Mouse (Mus musculus): Measurements from ENCODE around the gene Tsnaxip1. TPM values are rescaled to one million over a fixed set of nuclear protein-coding genes. Genes with fewer than 3 reads are reported as not detected.
A peak's percentile ranks its signal among the peaks of the same experiment; 100 is the strongest.

The Tsnaxip1 gene
- polyA plus RNA-seq (2016; fragmentation: Nextera tagmentation; extraction: Ambion mirVana) = 0.24 and 0.27 TPM in 2 replicates

DNA sequence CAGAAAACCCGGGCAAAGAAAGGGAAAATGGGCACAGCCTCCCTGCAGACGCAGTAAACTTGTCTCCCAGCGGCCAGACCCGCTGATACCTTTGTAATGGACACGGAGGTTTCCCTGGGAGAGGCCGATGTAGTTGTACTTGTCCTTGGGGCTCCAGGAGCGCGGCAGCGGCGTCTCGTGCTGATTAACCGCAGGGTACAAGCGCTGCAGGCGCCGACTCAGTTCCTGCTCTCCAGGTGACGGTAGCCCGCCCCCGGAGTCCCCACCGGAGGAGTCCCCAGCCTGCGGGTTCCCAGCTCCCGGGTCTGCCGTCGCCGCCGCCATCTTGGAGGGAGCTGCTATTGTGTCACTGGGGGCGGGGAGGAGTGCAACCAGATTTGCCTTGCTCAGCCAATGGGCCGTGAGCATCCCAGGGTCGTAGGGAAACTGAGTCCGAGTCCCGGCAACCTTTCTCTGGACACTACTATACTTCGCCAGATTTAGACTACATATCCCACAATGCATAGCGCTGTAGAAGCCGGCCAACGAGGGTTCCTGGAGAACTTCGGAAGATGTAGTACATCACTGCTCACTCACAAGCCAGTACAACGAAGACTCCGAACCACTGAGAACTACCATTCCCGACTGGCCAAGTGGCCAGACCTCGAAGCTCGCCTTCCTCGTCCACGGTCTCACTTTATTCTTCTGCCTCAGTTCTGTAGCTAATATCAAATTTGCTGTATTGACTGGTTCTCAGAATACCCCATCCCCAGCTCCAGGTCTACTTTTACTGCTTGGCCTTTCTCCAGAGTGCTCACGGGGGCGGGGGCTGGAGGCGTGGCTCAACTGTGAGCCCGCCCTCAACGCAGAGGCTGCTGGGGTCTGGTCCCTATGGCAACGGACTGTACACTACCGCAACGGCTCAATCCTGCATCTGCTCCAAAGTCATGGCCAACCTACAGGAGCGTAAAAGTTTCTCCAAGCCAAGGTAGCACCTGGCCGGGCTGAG, at the start of gene Tsnaxip1, which contains the start of gene Ranbp10:
Gene Tsnaxip1 (plus strand): TSS at position 871 of the 988 bp plus-strand sequence.
Gene Ranbp10 (minus strand): TSS at position 490 of the 988 bp plus-strand sequence.
- Histone ChIP-seq H3K4me2 (replicated peaks) (peak within 1 kb of the TSS; percentile 96), H3K27me3 (replicated peaks) (no peaks in the 10 kb centered on the region), H3K9me3 (no peaks in the 10 kb centered on the region), H3K27ac (0 out of 2 replicates have a peak within 1 kb of the TSS, but pooled peaks have one; percentile 21), H3K9ac (peak within 1 kb of the TSS; percentile 78), H3K36me3 (peaks cover 21% of the 10 kb centered on the region), H3K4me1 (peaks cover 16% of the 10 kb centered on the region), H3K4me3 (peak within 1 kb of the TSS; percentile 79)
- under 1% methylated on average over 52 of the region's 52 CpGs for whole genome bisulfite sequencing
- peak; percentile 99 for ATAC-seq (ENCODE audit: low FRiP score, low read depth)

GRCm38 (mm10) chr8:105777833-105778232, 49.7 kb upstream of the Tsnaxip1 start:
- Histone ChIP-seq H3K9ac (no peak overlapping the region), H3K4me1 (no peaks in the 10 kb centered on the region), H3K4me3 (no peak overlapping the region), H3K27ac (no peak overlapping the region), H3K4me2 (replicated peaks) (no peak overlapping the region), H3K9me3 (no peaks in the 10 kb centered on the region), H3K36me3 (peaks cover 84% of the 10 kb centered on the region), H3K27me3 (replicated peaks) (no peaks in the 10 kb centered on the region)
- 90% methylated on average over 2 of the region's 2 CpGs for WGBS
- ATAC-seq (ENCODE audit: low FRiP score, low read depth) = no peak

DNA sequence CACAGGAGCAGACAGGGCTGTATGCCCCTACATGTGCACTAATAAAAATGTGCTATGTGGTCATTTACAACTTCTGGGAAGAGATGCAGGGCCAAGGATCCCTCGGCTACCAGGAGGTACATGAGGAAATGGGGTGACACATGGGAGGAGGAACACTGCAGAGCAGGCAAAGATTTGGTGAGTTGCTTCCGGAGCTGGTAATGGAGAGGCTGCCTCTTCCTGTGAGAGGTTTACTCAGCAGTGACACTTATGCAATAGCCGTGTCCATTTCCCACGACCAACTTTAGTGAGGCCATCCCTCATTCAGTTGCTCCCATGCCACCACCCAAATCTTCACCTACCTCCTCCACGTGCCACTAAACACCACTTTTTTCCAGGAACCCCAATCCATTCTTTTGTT, 47.2 kb upstream of the Tsnaxip1 start:
- Histone ChIP-seq H3K4me3 (no peak overlapping the region), H3K9me3 (no peaks in the 10 kb centered on the region), H3K36me3 (peaks cover 73% of the 10 kb centered on the region), H3K27me3 (replicated peaks) (no peaks in the 10 kb centered on the region), H3K9ac (no peak overlapping the region), H3K27ac (no peak overlapping the region), H3K4me1 (no peaks in the 10 kb centered on the region), H3K4me2 (replicated peaks) (no peak overlapping the region)
- 92% methylated on average over 5 of the region's 5 CpGs for WGBS
- ATAC-seq (ENCODE audit: low FRiP score, low read depth) = no peak

DNA sequence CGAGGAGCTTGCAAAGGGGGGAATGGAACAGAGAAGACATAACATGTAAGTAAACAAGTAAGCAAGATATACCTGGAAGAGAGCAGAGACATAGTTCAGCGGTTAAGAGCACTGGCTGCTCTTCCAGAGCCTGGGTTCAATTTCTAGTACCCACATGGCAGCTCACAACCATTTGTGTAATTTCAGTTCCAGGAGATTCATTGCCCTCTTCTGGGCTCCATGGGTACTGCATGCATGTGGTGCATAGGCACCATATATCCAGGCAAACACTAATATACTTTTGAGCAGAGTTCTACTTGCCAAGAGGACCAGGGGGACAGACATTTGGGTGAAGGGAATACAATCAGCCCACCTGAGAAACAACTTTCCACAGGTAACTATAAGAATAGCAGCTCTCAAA, 39.3 kb upstream of the Tsnaxip1 start:
- Histone ChIP-seq H3K9ac (no peak overlapping the region), H3K4me3 (no peak overlapping the region), H3K9me3 (no peaks in the 10 kb centered on the region), H3K4me1 (no peaks in the 10 kb centered on the region), H3K4me2 (replicated peaks) (no peak overlapping the region), H3K27me3 (replicated peaks) (no peaks in the 10 kb centered on the region), H3K27ac (no peak overlapping the region), H3K36me3 (peaks cover 28% of the 10 kb centered on the region)
- WGBS = 95% methylated on average over 2 of the region's 2 CpGs
- no peak for ATAC-seq (ENCODE audit: low FRiP score, low read depth)

DNA sequence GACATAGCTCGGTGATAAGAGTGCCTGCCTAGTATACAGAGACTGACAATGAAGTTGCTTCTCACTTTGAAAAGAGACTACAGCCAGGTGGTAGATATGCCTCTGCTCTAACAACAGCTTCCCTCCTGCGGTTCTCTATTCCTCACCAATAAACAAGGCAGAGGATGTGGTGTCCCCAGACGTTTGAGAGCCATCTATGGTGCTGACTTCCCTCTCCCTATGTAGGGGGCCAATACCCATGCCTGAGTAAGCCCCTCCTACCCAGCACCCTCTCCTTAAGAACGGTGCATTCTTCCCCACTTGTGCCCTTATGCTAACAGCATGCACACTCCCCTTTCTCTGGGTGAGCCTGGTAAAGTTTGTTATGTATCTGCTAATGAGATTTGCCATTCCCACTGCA, 38.6 kb upstream of the Tsnaxip1 start:
- ATAC-seq (ENCODE audit: low FRiP score, low read depth) = no peak
- H3K27me3 ChIP-seq (replicated peaks) = no peaks in the 10 kb centered on the region
- peaks cover 22% of the 10 kb centered on the region for H3K36me3 ChIP-seq

DNA sequence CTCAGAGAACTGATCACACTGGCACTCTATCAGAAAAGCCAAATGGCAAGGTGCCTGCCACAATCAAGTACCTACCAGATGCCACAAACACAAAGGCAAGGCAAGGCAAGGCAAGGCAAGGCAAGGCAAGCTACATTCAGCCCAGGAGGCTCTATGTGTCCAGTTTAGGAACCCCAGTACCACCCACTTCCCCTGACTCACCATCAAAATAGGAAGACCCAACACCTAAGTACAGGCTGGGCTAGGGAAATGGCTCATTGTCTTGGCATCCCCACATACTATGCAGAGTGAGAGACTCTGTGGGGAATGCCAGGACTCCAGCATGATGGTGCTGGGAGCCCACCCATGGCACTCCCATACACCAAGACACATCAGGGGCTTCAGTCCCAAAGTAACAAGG, 37.9 kb upstream of the Tsnaxip1 start:
- Histone ChIP-seq H3K4me3 (no peak overlapping the region), H3K9me3 (no peaks in the 10 kb centered on the region), H3K27me3 (replicated peaks) (no peaks in the 10 kb centered on the region), H3K4me1 (no peaks in the 10 kb centered on the region), H3K27ac (no peak overlapping the region), H3K4me2 (replicated peaks) (no peak overlapping the region), H3K36me3 (peaks cover 22% of the 10 kb centered on the region), H3K9ac (no peak overlapping the region)
- ATAC-seq (ENCODE audit: low FRiP score, low read depth) = no peak

More for the DNA sequence above, 38.6 kb upstream of the Tsnaxip1 start:
- Histone ChIP-seq H3K4me3 (no peak overlapping the region), H3K27ac (no peak overlapping the region), H3K9me3 (no peaks in the 10 kb centered on the region), H3K9ac (no peak overlapping the region), H3K4me2 (replicated peaks) (no peak overlapping the region), H3K4me1 (no peaks in the 10 kb centered on the region)
- 60% methylated on average over 4 of the region's 4 CpGs for WGBS

DNA sequence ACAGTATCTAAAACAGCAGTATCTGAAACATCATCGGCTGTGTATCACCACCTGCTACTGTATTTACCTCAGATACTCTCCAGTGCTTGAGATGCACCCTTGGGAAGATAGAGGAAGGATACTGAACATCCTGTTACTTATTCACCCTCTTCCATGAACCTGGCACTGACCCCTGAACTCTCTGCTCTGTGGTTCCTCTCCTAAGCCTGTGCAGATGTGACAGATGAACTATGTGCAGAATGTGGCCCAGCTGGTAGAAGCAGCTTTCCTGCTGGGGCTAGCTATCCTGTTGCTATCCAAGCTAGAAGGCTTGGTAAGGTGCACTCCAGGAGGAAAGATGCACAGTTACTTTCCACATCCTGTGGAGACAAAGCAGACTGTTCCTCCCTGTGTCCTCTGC, 34.2 kb upstream of the Tsnaxip1 start:
- Histone ChIP-seq H3K4me2 (replicated peaks) (no peak overlapping the region), H3K27me3 (replicated peaks) (no peaks in the 10 kb centered on the region), H3K36me3 (peaks cover 5% of the 10 kb centered on the region; the same call in 1 of the 2 replicates), H3K9me3 (no peaks in the 10 kb centered on the region), H3K4me3 (no peak overlapping the region), H3K4me1 (no peaks in the 10 kb centered on the region), H3K27ac (no peak overlapping the region), H3K9ac (no peak overlapping the region)
- 89% methylated on average over 1 of the region's 1 CpGs for WGBS
- ATAC-seq (ENCODE audit: low FRiP score, low read depth) = no peak

GRCm38 (mm10) chr8:105794009-105794598, 33.4 kb upstream of the Tsnaxip1 start:
- H3K4me2 ChIP-seq (replicated peaks) = no peak overlapping the region
- no peak overlapping the region for H3K27ac ChIP-seq
- peaks cover 2% of the 10 kb centered on the region; the same call in 1 of the 2 replicates for H3K4me1 ChIP-seq
- peaks cover 4% of the 10 kb centered on the region; the same call in 1 of the 2 replicates for H3K36me3 ChIP-seq
- no peaks in the 10 kb centered on the region for H3K9me3 ChIP-seq
- no peak overlapping the region for H3K9ac ChIP-seq
- H3K27me3 ChIP-seq (replicated peaks) = no peaks in the 10 kb centered on the region
- H3K4me3 ChIP-seq = no peak overlapping the region
- no peak for ATAC-seq (ENCODE audit: low FRiP score, low read depth)
- WGBS = 91% methylated on average over 3 of the region's 3 CpGs

- 91% methylated on average over 1 of the region's 1 CpGs for WGBS
- Histone ChIP-seq H3K4me3 (no peak overlapping the region), H3K36me3 (peaks cover 8% of the 10 kb centered on the region; the same call in 1 of the 2 replicates), H3K27me3 (replicated peaks) (no peaks in the 10 kb centered on the region), H3K9me3 (no peaks in the 10 kb centered on the region), H3K9ac (no peak overlapping the region), H3K27ac (no peak overlapping the region), H3K4me1 (peaks cover 7% of the 10 kb centered on the region), H3K4me2 (replicated peaks) (no peak overlapping the region)
- ATAC-seq (ENCODE audit: low FRiP score, low read depth) = no peak
These were observed 31.7 kb upstream of the Tsnaxip1 start for GRCm38 (mm10) chr8:105795785-105796184.

DNA sequence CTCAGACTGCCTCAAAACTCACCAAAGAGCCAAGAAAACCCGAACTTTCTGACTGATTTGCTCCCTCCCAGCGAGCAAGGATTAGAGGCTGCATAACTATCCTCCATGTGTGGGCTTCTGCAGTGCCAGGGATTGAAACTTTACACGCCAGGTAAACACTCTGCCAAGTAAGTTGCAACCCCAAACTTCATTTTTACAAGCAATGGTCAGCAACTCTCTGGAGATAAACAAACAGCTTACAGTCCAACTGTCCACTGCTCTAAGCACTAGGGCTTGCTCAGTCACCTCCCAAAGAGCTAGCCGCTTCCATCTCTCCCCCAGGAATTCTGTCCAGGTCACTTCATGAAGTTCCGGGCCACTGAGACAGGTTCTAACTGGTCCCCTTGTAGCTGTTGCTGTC, 29.1 kb upstream of the Tsnaxip1 start:
- 95% methylated on average over 5 of the region's 5 CpGs for WGBS
- Histone ChIP-seq H3K4me2 (replicated peaks) (no peak overlapping the region), H3K27ac (no peak overlapping the region), H3K36me3 (peaks cover 8% of the 10 kb centered on the region; the same call in 1 of the 2 replicates), H3K27me3 (replicated peaks) (no peaks in the 10 kb centered on the region), H3K9ac (no peak overlapping the region), H3K4me3 (no peak overlapping the region), H3K4me1 (peaks cover 7% of the 10 kb centered on the region), H3K9me3 (no peaks in the 10 kb centered on the region)
- ATAC-seq (ENCODE audit: low FRiP score, low read depth) = no peak

DNA sequence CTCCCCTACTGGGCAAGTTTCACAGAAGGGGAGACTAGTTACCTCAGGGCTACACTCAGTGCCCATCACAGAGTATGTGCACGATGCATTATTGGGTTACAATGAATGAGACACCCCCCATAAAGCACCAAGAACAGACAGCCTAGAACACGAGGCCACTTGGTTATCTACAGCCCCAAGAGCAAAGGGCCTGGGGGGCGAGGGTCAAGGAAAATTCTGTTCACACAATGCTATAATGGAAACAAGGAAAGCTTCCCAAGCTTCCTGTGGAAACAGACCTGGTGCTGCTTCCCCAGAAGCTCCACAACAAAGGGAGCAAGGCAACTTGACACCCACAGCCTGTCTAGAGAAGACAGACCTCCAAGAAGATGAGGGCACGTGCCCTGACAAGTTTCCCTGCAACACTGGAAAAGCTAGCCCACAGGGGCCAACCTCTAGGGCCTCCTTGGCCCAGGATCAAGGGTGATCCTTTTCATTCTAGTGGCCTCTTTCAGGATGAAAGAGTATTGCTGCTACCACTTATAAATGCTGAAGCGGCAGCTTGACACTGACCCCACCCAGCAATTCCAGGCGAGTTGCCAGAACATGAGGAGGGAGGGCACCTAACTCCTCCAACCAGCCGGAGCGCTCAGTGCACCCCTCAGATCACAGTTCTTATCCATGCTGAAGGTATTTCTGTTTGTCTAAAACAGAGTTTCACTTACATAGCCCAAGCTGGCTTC, 28.3 kb upstream of the Tsnaxip1 start:
- peaks cover 7% of the 10 kb centered on the region for H3K4me1 ChIP-seq
- no peak overlapping the region; the same call in 1 of the 2 replicates for H3K4me2 ChIP-seq (replicated peaks)
- ATAC-seq (ENCODE audit: low FRiP score, low read depth) = no peak
- no peak overlapping the region for H3K4me3 ChIP-seq
- no peak overlapping the region for H3K9ac ChIP-seq
- WGBS = 74% methylated on average over 8 of the region's 8 CpGs
- no peak overlapping the region for H3K27ac ChIP-seq
- H3K9me3 ChIP-seq = no peaks in the 10 kb centered on the region
- H3K36me3 ChIP-seq = peaks cover 8% of the 10 kb centered on the region; the same call in 1 of the 2 replicates
- no peaks in the 10 kb centered on the region for H3K27me3 ChIP-seq (replicated peaks)
